Mouse (Mus musculus): Measurements from ENCODE around the gene Dlec1. TPM values are rescaled to one million over a fixed set of nuclear protein-coding genes. Genes with fewer than 3 reads are reported as not detected.

Dlec1 gene
- polyA plus RNA-seq (2015; fragmentation: Nextera tagmentation; extraction: Ambion mirVana) = 0.13 and 0.46 TPM in 2 replicates

DNA sequence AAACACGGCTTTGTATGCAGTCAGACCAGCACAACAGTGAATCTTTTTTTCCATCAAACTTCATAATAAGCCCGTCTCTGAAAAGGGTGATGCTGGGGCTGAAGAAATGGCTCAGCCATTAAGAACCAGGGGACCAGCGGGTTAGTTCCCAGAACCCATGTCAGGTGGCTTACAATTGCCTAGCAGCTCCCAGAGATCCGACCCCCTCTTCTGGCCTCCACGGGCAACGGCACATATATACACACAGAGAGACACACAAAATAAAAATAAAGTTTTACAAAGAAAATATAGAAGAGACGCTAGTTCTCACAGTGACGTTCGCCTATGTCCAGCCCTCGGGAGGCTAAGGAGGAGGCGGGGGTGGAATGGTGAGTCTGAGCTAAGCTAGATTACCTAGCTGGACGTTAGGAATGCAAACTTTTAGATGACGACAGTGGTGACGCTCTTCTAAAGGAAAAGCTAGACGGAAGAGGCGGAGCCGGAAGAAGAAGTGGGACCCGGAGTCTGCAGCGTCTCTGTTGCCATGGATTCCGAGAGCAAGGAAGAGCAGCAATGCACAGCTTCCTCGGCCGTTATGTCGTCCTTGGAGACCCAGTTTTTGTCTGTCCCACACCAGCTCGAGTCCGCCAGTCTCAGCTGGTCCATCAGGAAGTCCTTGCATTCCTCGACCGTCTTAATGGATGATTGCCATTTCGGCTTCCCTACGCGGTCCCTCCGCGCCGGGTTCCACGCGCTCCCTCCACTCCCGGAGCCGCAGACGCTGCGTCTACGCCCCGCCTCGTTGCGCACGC is at the start of gene Dlec1:
Gene Dlec1, plus strand, starts transcription at position 487 of the 791 bp plus-strand sequence.
- DNase-seq (ENCODE audit: low spot score) = peak; percentile 84

GRCm38 (mm10) chr9:119053964-119054576 is 48.2 kb upstream of the Dlec1 start:
- no peak for DNase-seq (ENCODE audit: low spot score)

- DNase-seq (ENCODE audit: low spot score) = no peak
These were observed 46.9 kb upstream of the Dlec1 start for GRCm38 (mm10) chr9:119055336-119055735.

DNA sequence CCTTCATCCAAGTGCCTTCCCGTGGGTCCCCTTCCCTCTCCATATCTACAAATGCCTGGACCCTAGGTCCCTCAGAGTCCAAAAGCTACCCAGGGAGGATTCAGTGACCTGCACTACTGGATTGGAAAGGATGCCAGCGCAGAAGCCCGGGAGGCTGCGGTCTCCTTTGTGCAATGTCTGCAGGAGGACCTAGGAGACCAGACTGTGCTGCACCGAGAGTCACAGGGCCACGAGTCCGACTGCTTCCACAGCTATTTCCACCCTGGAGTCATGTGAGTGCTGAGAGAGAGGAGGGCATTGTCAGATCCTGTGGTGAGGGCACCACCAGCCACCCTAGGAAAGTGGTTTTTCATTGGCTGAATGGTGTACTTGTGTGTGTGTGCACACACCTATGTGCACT is 44.0 kb upstream of the Dlec1 start:
- no peak for DNase-seq (ENCODE audit: low spot score)

DNA sequence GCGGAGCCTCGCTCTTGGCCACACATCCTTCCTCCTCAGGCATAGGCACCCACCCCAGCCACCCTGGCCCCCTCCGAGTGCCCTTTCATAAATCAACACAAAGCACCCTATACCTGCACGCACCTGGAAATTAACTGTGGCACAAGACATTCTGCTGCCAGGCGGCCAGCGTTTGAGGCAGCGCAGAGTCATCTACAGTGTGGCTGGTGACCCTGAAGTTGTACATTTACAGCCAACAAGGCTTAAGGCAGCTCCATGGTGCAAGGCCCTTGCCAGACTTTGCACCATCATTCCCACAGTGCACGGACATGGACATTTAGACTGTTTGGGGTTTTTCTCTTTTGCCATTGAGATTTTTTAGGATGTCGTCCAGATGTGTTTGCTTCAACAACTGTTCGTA is 41.6 kb upstream of the Dlec1 start:
- no peak for DNase-seq (ENCODE audit: low spot score)

- no peak for DNase-seq (ENCODE audit: low spot score)
These were observed 39.1 kb upstream of the Dlec1 start for GRCm38 (mm10) chr9:119063036-119063644.

DNA sequence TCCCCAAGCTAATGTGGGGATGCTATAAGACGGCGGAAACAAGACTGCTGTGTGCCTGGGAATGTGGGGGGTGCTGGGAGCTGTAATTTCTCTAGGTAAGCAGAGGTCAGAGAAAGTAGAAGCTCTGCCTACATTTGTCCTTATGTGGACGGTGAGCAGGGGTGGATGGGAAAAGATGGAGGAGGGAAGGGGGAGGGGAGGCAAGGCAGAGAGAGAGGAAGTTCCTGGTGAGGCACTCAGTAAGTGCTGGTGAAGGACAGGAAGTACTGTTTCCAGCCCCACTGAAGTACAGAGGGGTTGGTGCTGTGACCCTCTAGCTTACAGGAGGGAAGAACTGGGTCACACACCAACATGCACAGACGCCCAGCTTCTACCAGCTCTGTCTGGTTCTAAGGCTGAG is 38.0 kb upstream of the Dlec1 start:
- peak; percentile 20 for DNase-seq (ENCODE audit: low spot score)

- peak; percentile 75 for DNase-seq (ENCODE audit: low spot score)
These were observed 34.7 kb upstream of the Dlec1 start for GRCm38 (mm10) chr9:119067601-119068000.

DNA sequence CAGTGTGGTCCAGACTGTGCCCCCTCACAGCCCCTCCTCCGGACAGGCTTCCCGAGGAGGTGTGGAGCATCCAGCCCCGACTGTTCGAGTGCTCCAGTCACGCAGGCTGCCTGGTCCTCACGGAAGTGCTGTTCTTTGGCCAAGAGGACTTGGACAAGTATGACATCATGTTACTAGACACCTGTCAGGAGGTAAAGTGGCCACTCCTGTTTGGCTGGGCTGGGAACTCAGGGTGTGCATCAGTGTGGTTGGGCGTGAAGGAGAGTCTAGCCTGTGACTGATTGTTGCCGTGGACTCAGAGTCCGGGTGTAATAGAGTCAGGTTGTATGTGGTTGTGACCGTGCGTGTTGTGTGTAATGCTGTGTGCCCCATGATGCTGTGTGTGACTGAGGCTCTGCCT is 34.0 kb upstream of the Dlec1 start:
- no peak for DNase-seq (ENCODE audit: low spot score)

GRCm38 (mm10) chr9:119070173-119070825 is 32.0 kb upstream of the Dlec1 start:
- DNase-seq (ENCODE audit: low spot score) = no peak

GRCm38 (mm10) chr9:119071786-119072185 is 30.5 kb upstream of the Dlec1 start:
- DNase-seq (ENCODE audit: low spot score) = no peak

- no peak for DNase-seq (ENCODE audit: low spot score)
These were observed 28.9 kb upstream of the Dlec1 start for GRCm38 (mm10) chr9:119073184-119073895.

DNA sequence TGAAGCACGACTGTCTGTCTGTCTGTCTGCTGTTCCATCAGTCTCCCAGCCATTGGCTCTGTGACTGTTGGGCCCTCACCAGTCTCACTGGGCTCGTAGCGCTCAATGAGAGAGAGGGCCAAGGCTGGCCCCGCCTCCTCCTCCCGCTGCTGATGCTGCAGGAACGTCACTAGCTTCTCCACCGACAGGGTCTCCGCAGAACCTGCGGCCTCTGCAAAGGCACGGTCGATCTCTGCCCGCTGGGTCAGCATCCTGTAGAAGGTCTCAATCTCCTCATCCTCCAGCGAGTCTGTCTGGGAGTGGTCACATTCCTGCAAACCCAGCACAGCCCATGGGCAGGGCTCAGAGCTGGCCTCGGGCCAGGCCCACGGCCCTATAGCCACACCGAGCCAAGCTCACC is 26.6 kb upstream of the Dlec1 start:
- no peak for DNase-seq (ENCODE audit: low spot score)

DNA sequence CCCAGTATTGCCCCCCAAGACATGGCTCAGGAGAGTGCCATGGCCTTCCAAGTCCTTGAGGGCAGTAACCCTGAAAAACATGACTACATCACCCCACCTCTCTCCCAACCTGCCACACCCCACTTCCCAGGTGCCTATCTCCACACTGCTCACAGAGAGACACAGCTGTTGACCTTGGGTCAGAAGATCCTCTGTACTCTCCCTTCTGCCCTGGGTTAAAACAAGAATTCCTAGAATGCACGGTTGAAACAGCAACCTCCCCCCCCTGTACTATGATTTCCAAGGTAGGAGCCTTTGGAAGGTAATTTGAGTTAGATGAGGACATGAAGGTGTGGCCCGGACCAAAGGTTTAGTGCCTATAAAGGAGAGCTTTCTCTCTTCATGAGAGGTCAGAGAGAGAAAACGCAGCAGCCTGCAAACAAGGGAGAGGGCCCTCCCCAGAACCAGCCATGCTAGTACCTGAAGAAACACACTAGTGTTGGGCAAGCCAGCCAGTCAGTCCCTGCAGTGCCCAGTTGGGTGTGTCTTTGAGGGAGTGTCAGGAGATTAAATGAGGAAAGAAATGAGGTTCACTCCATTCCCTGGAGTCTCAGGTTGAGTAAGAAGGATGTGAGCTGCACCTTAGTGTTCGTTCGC is 22.1 kb upstream of the Dlec1 start:
- no peak for DNase-seq (ENCODE audit: low spot score)

DNA sequence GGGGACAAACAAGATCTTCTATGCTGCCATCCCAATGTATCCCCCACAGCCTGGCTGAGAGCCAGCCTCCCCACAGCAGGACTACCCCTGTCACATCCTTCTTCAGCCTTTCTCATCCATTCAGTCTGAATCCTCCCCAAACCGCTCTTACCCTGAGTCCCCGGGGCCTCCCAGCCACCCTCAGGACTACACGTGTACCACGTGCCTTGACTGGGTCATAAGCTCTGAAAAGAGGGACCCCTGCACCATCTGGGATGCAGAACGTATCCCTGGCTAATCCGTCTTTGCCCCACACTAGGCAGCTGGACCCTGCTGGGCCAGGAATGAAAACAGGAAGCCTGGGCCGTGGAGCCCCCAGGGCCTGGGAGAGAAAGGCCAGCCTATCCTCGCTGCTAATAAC is 20.2 kb upstream of the Dlec1 start:
- DNase-seq (ENCODE audit: low spot score) = no peak

DNA sequence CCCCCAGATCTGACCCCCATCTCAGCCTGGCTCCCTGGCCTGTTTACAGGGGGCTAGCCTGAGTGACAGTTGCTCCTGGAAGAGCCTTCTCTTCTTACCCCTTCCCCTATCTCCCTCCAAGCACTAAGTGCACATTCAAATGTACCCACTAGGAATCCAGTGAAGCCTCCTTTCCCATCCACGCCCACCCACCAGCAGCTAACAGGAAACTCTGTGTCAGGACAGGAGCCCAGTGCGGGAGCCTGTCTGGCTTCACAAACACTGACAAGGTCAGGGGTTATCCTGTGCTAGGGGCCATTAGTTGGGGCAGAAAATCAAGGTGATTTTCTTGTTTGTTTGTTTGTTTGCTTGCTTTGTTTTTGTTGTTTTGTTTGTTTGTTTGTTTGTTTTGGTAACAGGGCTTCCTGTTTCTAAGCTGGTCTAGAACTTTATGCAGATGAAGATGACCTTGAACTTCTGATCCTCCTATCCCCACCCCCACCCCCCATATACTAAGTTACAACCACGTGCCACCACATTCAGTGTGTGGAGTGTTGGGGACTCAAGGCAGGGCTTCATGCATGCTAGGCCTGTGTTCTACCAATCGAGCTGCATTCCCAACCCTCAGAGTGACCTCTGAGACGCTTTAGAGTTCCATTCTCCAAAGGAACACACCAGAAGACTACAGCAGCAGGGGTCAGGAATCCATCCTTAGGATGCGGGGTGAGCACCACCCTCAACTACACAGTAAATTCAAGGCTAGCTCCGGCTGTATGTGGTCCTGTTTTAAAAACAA is 19.4 kb upstream of the Dlec1 start:
- no peak for DNase-seq (ENCODE audit: low spot score)

DNA sequence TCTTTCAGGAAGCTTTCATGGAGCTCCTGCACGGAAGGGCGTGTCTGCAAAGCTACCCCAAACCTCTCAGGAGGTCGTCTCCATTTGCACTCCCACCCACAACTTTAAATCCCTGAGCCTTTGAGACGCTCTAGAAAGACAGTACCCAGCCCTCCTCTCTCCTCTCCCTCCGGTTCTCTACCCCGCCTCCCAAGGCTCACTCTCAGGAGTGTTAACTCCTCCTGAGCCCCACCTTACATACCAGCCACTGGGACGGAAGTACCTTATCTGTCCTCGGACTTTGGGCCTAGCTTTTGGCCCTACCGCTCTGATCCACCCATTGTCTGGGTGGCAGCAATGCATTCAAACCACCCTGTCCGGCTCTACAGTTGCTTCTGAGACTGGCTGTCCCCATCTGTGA is 18.3 kb upstream of the Dlec1 start:
- no peak for DNase-seq (ENCODE audit: low spot score)

- DNase-seq (ENCODE audit: low spot score) = no peak
These were observed 15.8 kb upstream of the Dlec1 start for GRCm38 (mm10) chr9:119086451-119086850.

GRCm38 (mm10) chr9:119087309-119087708 is 15.0 kb upstream of the Dlec1 start:
- no peak for DNase-seq (ENCODE audit: low spot score)
